Mouse (Mus musculus) adipose tissue, adult 10 weeks (tissue): ENCODE measurements around the gene AI597479. TPM values are rescaled to one million over a fixed set of nuclear protein-coding genes. Genes with fewer than 3 reads are reported as not detected.

Experiments used
- polyA plus RNA-seq: library from polyadenylated mRNA; stranded (reverse); fragments of 350-450 nt; fragmentation: Illumina TruSeq; extraction: RNeasy Lipid Tissue Mini Kit (QIAGEN cat#74804); gene quantifications from one replicate; pipeline ENCODE4 v1.2.3, GENCODE M21; 2014; ENCODE audit warnings: low read depth, low replicate concordance

AI597479 gene
- polyA plus RNA-seq: 13.8 TPM

GRCm38 (mm10) chr1:43098031-43098984 lies at the start of gene AI597479, which contains the start of gene Tgfbrap1:
AI597479 (plus strand) TSS chr1:43098710.
Tgfbrap1 (minus strand) TSS chr1:43098637.

Other genes with a start within 250 kb of the AI597479 start
- gene Mrps9, start 247.5 kb upstream of the AI597479 start, polyA plus RNA-seq: 37.6 TPM
- gene Gpr45, start 145.8 kb upstream of the AI597479 start, polyA plus RNA-seq: 28.6 TPM
- gene Tgfbrap1, start 73 bp upstream of the AI597479 start, polyA plus RNA-seq: 25.6 TPM
- gene Fhl2, start 98.3 kb downstream of the AI597479 start, polyA plus RNA-seq: 9.2 TPM